In the genomic region with DNA sequence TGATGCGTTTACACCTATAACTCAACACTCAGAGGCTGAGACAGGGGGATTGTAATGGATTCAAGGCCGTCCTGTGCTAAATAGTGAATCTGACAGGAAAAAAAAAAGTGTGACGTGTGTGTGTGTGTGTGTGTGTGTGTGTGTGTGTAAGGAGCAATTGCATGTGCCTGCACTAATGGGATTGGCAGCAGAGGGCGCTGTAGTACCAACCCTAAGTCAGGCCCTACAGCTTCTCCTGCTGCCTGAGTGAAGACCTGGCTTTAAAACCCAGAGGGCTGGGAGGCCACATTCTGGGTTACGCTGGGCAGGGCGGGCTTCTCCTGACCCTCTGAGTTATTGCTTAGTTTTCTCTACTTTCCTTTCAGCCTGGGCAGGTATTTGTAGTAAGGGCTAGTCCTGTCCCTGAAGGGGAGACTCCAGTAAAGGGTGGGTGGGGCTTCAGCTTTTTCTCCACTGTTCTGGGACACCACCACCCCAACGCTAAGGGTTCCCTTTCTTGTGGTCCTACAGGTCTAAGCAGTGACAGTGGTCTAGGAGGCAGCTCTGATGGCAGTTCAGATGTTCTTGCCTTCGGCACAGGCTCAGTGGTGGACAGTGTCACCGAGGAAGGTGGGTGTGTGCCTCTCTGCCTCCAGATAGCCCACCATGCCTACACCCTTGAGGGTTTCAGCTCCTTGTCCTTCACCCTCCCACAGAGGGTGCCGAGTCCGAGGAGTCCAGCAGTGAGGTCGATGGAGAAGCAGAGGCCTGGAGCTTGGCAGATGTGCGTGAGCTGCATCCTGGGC, we compare ENCODE assay signal across 8 mouse cellular contexts. TPM values are rescaled to one million over a fixed set of nuclear protein-coding genes. Genes with fewer than 3 reads are reported as not detected.
DNase-seq lines count a peak whose midpoint lies in the region; ATAC-seq and TF ChIP-seq lines count a peak whose summit lies in the region.

No protein-coding gene starts in this region.

- no peaks in the 10 kb centered on the region for H3K9me3 ChIP-seq in heart, embryonic 12.5 days (replicated peaks)

- H3K36me3 ChIP-seq in heart, embryonic 12.5 days = peaks cover 74% of the 10 kb centered on the region
- H3K36me3 ChIP-seq in thymus, adult 2 months (ENCODE audit: control insufficient read depth, insufficient read depth, low read length) = peaks cover 25% of the 10 kb centered on the region
- H3K36me3 ChIP-seq in small intestine, adult 2 months (ENCODE audit: control insufficient read depth, insufficient read depth, low read length) = peaks cover 21% of the 10 kb centered on the region

- H3K9ac ChIP-seq in heart, embryonic 12.5 days = no peak overlapping the region

- 90% methylated on average over 13 of the region's 13 CpGs for WGBS in heart, embryonic 12.5 days
- 95% methylated on average over 13 of the region's 13 CpGs for WGBS in thymus, adult 2 months
- 94% methylated on average over 13 of the region's 13 CpGs for WGBS in small intestine, adult 2 months

- TF ChIP-seq CTCF in thymus, adult 2 months (IDR thresholded peaks at IDR 0.05; ENCODE audit: borderline replicate concordance, control insufficient read depth, extremely low read depth, insufficient read depth, low read length, poor library complexity) = no peak
- TF ChIP-seq CTCF in small intestine, adult 2 months (IDR thresholded peaks at IDR 0.05; ENCODE audit: extremely low read depth, insufficient read length, insufficient replicate concordance, low read depth, low read length) = peak; percentile 27; the same call in 1 of the 2 replicates

- no peaks in the 10 kb centered on the region for H3K27me3 ChIP-seq in heart, embryonic 12.5 days (replicated peaks)
- no peaks in the 10 kb centered on the region for H3K27me3 ChIP-seq in thymus, adult 2 months (ENCODE audit: control insufficient read depth, insufficient read depth, low read length)
- no peaks in the 10 kb centered on the region for H3K27me3 ChIP-seq in small intestine, adult 2 months (ENCODE audit: control insufficient read depth, insufficient read depth, low read length)

- H3K4me3 ChIP-seq in heart, embryonic 12.5 days = no peak overlapping the region
- no peak overlapping the region for H3K4me3 ChIP-seq in thymus, adult 2 months (ENCODE audit: control insufficient read depth, insufficient read depth, low read length)
- H3K4me3 ChIP-seq in small intestine, adult 2 months (ENCODE audit: low read depth, low read length) = no peak overlapping the region

- ATAC-seq in heart, embryonic 12.5 days (ENCODE audit: insufficient number of reproducible peaks, low FRiP score) = no peak

- H3K4me1 ChIP-seq in heart, embryonic 12.5 days (replicated peaks) = peaks cover 4% of the 10 kb centered on the region
- no peaks in the 10 kb centered on the region for H3K4me1 ChIP-seq in thymus, adult 2 months (replicated peaks; ENCODE audit: control insufficient read depth, insufficient read depth, low read length)
- H3K4me1 ChIP-seq in small intestine, adult 2 months (ENCODE audit: control insufficient read depth, insufficient read depth, insufficient read length, low read length) = no peaks in the 10 kb centered on the region

- intact Hi-C loops in heart, postnatal 10 days (cut with DNase I) = no loop called here

- peak; percentile 10 to 23 for DNase-seq in heart, postnatal 10 days
- peak; percentile 54 for DNase-seq in thymus, postnatal 4 days
- DNase-seq in thymus, adult 2 months = no peak
- peak; percentile 64 to 73 for DNase-seq in cerebellum, postnatal 10 days
- DNase-seq in layer of hippocampus, adult 9-11 months = peak; percentile 20
- no peak for DNase-seq in thymus, adult 18-20 months

- TF ChIP-seq POLR2A in thymus, adult 2 months (IDR thresholded peaks at IDR 0.05; ENCODE audit: control insufficient read depth, extremely low read depth, insufficient read depth, low read length, poor library complexity) = no peak
- no peak for TF ChIP-seq POLR2A in small intestine, adult 2 months (IDR thresholded peaks at IDR 0.05; ENCODE audit: low read depth, low read length)

- no peak overlapping the region for H3K4me2 ChIP-seq in heart, embryonic 12.5 days

- no peak overlapping the region for H3K27ac ChIP-seq in heart, embryonic 12.5 days (ENCODE audit: poor library complexity, severe bottlenecking)
- no peak overlapping the region for H3K27ac ChIP-seq in thymus, adult 2 months (ENCODE audit: control insufficient read depth, insufficient read depth, low read length)
- H3K27ac ChIP-seq in small intestine, adult 2 months (ENCODE audit: insufficient read depth, low read depth, low read length) = no peak overlapping the region

RNA-seq across cellular contexts. Expression of a gene that starts 12.9 kb away (rescaled TPM):
- 10 to 100 TPM; 20.3 to 21.7 TPM for total RNA-seq in heart, postnatal 10 days (2021)
- 13.8 and 14.2 TPM in 2 replicates for polyA plus RNA-seq in heart, embryonic 12.5 days (2016; fragmentation: Nextera tagmentation; extraction: Ambion mirVana)
- polyA plus RNA-seq in thymus, adult 2 months (2012; rRNA removed) = 77.6 and 86.1 TPM in 2 replicates
- 11.1 and 15.9 TPM in 2 replicates for polyA plus RNA-seq in small intestine, adult 2 months (2012; rRNA removed)

RNA-seq across cellular contexts. Expression of a gene that starts 12.9 kb away (rescaled TPM):
- 10 to 100 TPM; 18.1 to 19.1 TPM for total RNA-seq in heart, postnatal 10 days (2021)
- polyA plus RNA-seq in heart, embryonic 12.5 days (2016; fragmentation: Nextera tagmentation; extraction: Ambion mirVana) = 31.2 and 31.5 TPM in 2 replicates
- polyA plus RNA-seq in thymus, adult 2 months (2012; rRNA removed) = 83.2 and 91.1 TPM in 2 replicates
- 25.2 and 30.8 TPM in 2 replicates for polyA plus RNA-seq in small intestine, adult 2 months (2012; rRNA removed)

RNA-seq across cellular contexts. Expression of a gene that starts 35.2 kb away (rescaled TPM):
- 10 to 100 TPM; 16.6 to 20.9 TPM for total RNA-seq in heart, postnatal 10 days (2021)
- 37.8 and 38.3 TPM in 2 replicates for polyA plus RNA-seq in heart, embryonic 12.5 days (2016; fragmentation: Nextera tagmentation; extraction: Ambion mirVana)
- 107 and 108 TPM in 2 replicates for polyA plus RNA-seq in thymus, adult 2 months (2012; rRNA removed)
- polyA plus RNA-seq in small intestine, adult 2 months (2012; rRNA removed) = 15.0 and 26.0 TPM in 2 replicates

RNA-seq across cellular contexts. Expression of a gene that starts 35.3 kb away (rescaled TPM):
- 10 to 100 TPM in 1 of 2 experiments, 1 to 10 TPM in 1; 7.9 to 10.6 TPM for total RNA-seq in heart, postnatal 10 days (2021)
- polyA plus RNA-seq in heart, embryonic 12.5 days (2016; fragmentation: Nextera tagmentation; extraction: Ambion mirVana) = 9.2 and 10.1 TPM in 2 replicates
- 31.9 and 32.2 TPM in 2 replicates for polyA plus RNA-seq in thymus, adult 2 months (2012; rRNA removed)
- 65.7 and 69.1 TPM in 2 replicates for polyA plus RNA-seq in small intestine, adult 2 months (2012; rRNA removed)

RNA-seq across cellular contexts. Expression of a gene that starts 39.1 kb away (rescaled TPM):
- total RNA-seq in heart, postnatal 10 days (2021) = 10 to 100 TPM; 62.4 to 66.9 TPM
- 101 and 107 TPM in 2 replicates for polyA plus RNA-seq in heart, embryonic 12.5 days (2016; fragmentation: Nextera tagmentation; extraction: Ambion mirVana)
- polyA plus RNA-seq in thymus, adult 2 months (2012; rRNA removed) = 122 and 147 TPM in 2 replicates
- polyA plus RNA-seq in small intestine, adult 2 months (2012; rRNA removed) = 73.5 and 206 TPM in 2 replicates

Comparison
In these comparisons a context has a peak if more than half of its experiments do, and no peak if none do; other contexts are left out.
1. DNase-seq: peak in heart, postnatal 10 days (2 of 2), thymus, postnatal 4 days (single experiment), cerebellum, postnatal 10 days (2 of 2) and layer of hippocampus, adult 9-11 months (single experiment); none in thymus, adult 2 months (single experiment) and thymus, adult 18-20 months (0 of 2).